Mouse (Mus musculus) spleen, postnatal 0 days (tissue): ENCODE data around the gene Fbxl8. TPM values are rescaled to one million over a fixed set of nuclear protein-coding genes. Genes with fewer than 3 reads are reported as not detected.

Source experiments
- microRNA counts: library from miRNA; unstranded; fragments of <30 nt; microRNA quantifications from one replicate; lab custom pipeline; 2015
- polyA plus RNA-seq: library from polyadenylated mRNA; unstranded; fragments of >200 nt; fragmentation: Nextera tagmentation; extraction: Ambion mirVana; gene quantifications from 2 replicates; pipeline ENCODE4 v1.2.1, GENCODE M21; 2015

The Fbxl8 gene
- polyA plus RNA-seq: 2.6 and 3.6 TPM in 2 replicates

GRCm38 (mm10) chr8:105264024-105264982 lies at the start of gene Fbxl8, which contains the start of gene Tradd:
Fbxl8 (plus strand) TSS chr8:105264648.
Tradd (minus strand) TSS chr8:105264609.

GRCm38 (mm10) chr8:105224413-105225271 lies 39.8 kb upstream of the Fbxl8 start, which contains the start of gene D230025D16Rik:
D230025D16Rik (plus strand) TSS chr8:105225145.

GRCm38 (mm10) chr8:105254966-105255350 lies 9.5 kb upstream of the Fbxl8 start, which contains the start of gene B3gnt9:
B3gnt9 (minus strand) TSS chr8:105255153.

GRCm38 (mm10) chr8:105269461-105269947 lies 5.1 kb downstream of the Fbxl8 start, which contains the start of gene Hsf4:
Hsf4 (plus strand) TSS chr8:105269801.

GRCm38 (mm10) chr8:105275840-105276239 lies 11.4 kb downstream of the Fbxl8 start, which contains the start of gene Nol3:
Nol3 (plus strand) TSS chr8:105276140.

GRCm38 (mm10) chr8:105289805-105290460 lies 25.5 kb downstream of the Fbxl8 start, which contains the start of gene 4931428F04Rik:
4931428F04Rik (minus strand) TSS chr8:105289864.

GRCm38 (mm10) chr8:105295895-105296573 lies 31.6 kb downstream of the Fbxl8 start, which contains the start of gene Exoc3l:
Exoc3l (minus strand) TSS chr8:105296101.

GRCm38 (mm10) chr8:105297511-105298192 lies 33.2 kb downstream of the Fbxl8 start, which contains the start of gene E2f4:
E2f4 (plus strand) TSS chr8:105297663.

GRCm38 (mm10) chr8:105305211-105306145 lies 41.0 kb downstream of the Fbxl8 start, which contains the start of gene Elmo3:
Elmo3 (plus strand) TSS chr8:105305601.

MicroRNAs within 50 kb of the gene (microRNA counts, 519-probe panel; counts per million panel counts)
- 88.3 counts per million for microRNA mmu-miR-328 (lab: Ali Mortazavi, UCI)

Other genes starting within 250 kb of the Fbxl8 start
- gene Ces3a, start 216.0 kb upstream of the Fbxl8 start, polyA plus RNA-seq: 0.17 TPM in 1 of 2 replicates, not detected in the other
- not detected in 2 replicates for gene Ces3b, start 180.9 kb upstream of the Fbxl8 start, polyA plus RNA-seq
- not detected in 2 replicates for gene Ces4a, start 132.8 kb upstream of the Fbxl8 start, polyA plus RNA-seq
- gene Cbfb, start 94.0 kb upstream of the Fbxl8 start, polyA plus RNA-seq: 21.4 and 26.8 TPM in 2 replicates
- gene D230025D16Rik, start 39.5 kb upstream of the Fbxl8 start, polyA plus RNA-seq: 15.8 and 16.8 TPM in 2 replicates
- 10.5 and 11.8 TPM in 2 replicates for gene B3gnt9, start 9.5 kb upstream of the Fbxl8 start, polyA plus RNA-seq
- 22.9 and 26.6 TPM in 2 replicates for gene Tradd, start within 50 bp of the Fbxl8 start, polyA plus RNA-seq
- gene Hsf4, start 5.2 kb downstream of the Fbxl8 start, polyA plus RNA-seq: 0.12 and 0.21 TPM in 2 replicates
- gene Nol3, start 11.5 kb downstream of the Fbxl8 start, polyA plus RNA-seq: 0.14 and 0.45 TPM in 2 replicates
- 1.3 and 1.7 TPM in 2 replicates for gene 4931428F04Rik, start 25.2 kb downstream of the Fbxl8 start, polyA plus RNA-seq
- 15.2 and 18.2 TPM in 2 replicates for gene Exoc3l, start 31.5 kb downstream of the Fbxl8 start, polyA plus RNA-seq
- gene E2f4, start 33.0 kb downstream of the Fbxl8 start, polyA plus RNA-seq: 152 and 167 TPM in 2 replicates
- 2.6 and 3.1 TPM in 2 replicates for gene Elmo3, start 41.0 kb downstream of the Fbxl8 start, polyA plus RNA-seq
- 11.9 and 15.2 TPM in 2 replicates for gene Lrrc29, start 61.6 kb downstream of the Fbxl8 start, polyA plus RNA-seq
- gene Tmem208, start 61.7 kb downstream of the Fbxl8 start, polyA plus RNA-seq: 125 and 129 TPM in 2 replicates
- 4.2 and 4.6 TPM in 2 replicates for gene Fhod1, start 83.3 kb downstream of the Fbxl8 start, polyA plus RNA-seq
- gene Slc9a5, start 84.2 kb downstream of the Fbxl8 start, polyA plus RNA-seq: 0.69 and 0.89 TPM in 2 replicates
- gene Plekhg4, start 108.6 kb downstream of the Fbxl8 start, polyA plus RNA-seq: 0.11 and 0.12 TPM in 2 replicates
- gene Kctd19, start 148.9 kb downstream of the Fbxl8 start, polyA plus RNA-seq: 0.15 TPM in 1 of 2 replicates, not detected in the other
- gene Lrrc36, start 148.9 kb downstream of the Fbxl8 start, polyA plus RNA-seq: 0.25 and 0.44 TPM in 2 replicates
- 6.6 and 9.6 TPM in 2 replicates for gene Tppp3, start 206.9 kb downstream of the Fbxl8 start, polyA plus RNA-seq
- gene Zdhhc1, start 232.3 kb downstream of the Fbxl8 start, polyA plus RNA-seq: 6.8 and 10.3 TPM in 2 replicates